Mouse (Mus musculus): ENCODE measurements around the gene Dapp1. TPM values are rescaled to one million over a fixed set of nuclear protein-coding genes. Genes with fewer than 3 reads are reported as not detected.
"Not testable (repeated sequence)": the region's sequence is repeated elsewhere in the genome, so short reads cannot be mapped to it uniquely, and the experiment has no call there.

The Dapp1 gene
- polyA plus RNA-seq, 2 experiments from 2014 or later: 74.5 to 78.4 TPM

GRCm38 (mm10) chr3:137952914-137953880, 28.1 kb downstream of the Dapp1 start:
- peak; percentile 66 for ATAC-seq

GRCm38 (mm10) chr3:137952225-137952913, 29.0 kb downstream of the Dapp1 start:
- ATAC-seq: peak; percentile 28

GRCm38 (mm10) chr3:137951819-137952218, 29.5 kb downstream of the Dapp1 start:
- no peak for ATAC-seq

- not testable (repeated sequence) for ATAC-seq
Observed at GRCm38 (mm10) chr3:137951302-137951701, 30.0 kb downstream of the Dapp1 start.

- ATAC-seq: no peak
Observed at GRCm38 (mm10) chr3:137950191-137950885, 31.0 kb downstream of the Dapp1 start.

GRCm38 (mm10) chr3:137947525-137947924, 33.8 kb downstream of the Dapp1 start:
- ATAC-seq: no peak

- no peak for ATAC-seq
Observed at GRCm38 (mm10) chr3:137946827-137947226, 34.5 kb downstream of the Dapp1 start.

GRCm38 (mm10) chr3:137943737-137944154, 37.6 kb downstream of the Dapp1 start:
- ATAC-seq: no peak

GRCm38 (mm10) chr3:137942098-137942622, 39.2 kb downstream of the Dapp1 start:
- ATAC-seq: no peak

- ATAC-seq: no peak
Observed at GRCm38 (mm10) chr3:137941555-137941954, 39.8 kb downstream of the Dapp1 start.

- ATAC-seq: no peak
Observed at GRCm38 (mm10) chr3:137940757-137941156, 40.6 kb downstream of the Dapp1 start.

GRCm38 (mm10) chr3:137938608-137939007, 42.7 kb downstream of the Dapp1 start:
- ATAC-seq: no peak

- ATAC-seq: no peak
Observed at GRCm38 (mm10) chr3:137936541-137936940, 44.8 kb downstream of the Dapp1 start.

- no peak for ATAC-seq
Observed at GRCm38 (mm10) chr3:137935570-137936525, 45.5 kb downstream of the Dapp1 start.

- peak; percentile 16 for ATAC-seq
Observed at GRCm38 (mm10) chr3:137933986-137934385, 47.4 kb downstream of the Dapp1 start.

- ATAC-seq: no peak
Observed at GRCm38 (mm10) chr3:137932748-137933147, 48.6 kb downstream of the Dapp1 start.

GRCm38 (mm10) chr3:137929940-137930339, 51.4 kb downstream of the Dapp1 start:
- ATAC-seq: no peak

GRCm38 (mm10) chr3:137927010-137927409, 54.3 kb downstream of the Dapp1 start:
- no peak for ATAC-seq

- ATAC-seq: no peak
Observed at GRCm38 (mm10) chr3:137920594-137920993, 60.8 kb downstream of the Dapp1 start.

GRCm38 (mm10) chr3:137919398-137919797, 61.9 kb downstream of the Dapp1 start:
- ATAC-seq: no peak

GRCm38 (mm10) chr3:137918932-137919311, 62.4 kb downstream of the Dapp1 start:
- ATAC-seq: peak; percentile 5

Measured in CD4-positive, CD25-positive, alpha-beta regulatory T cell, adult 4 months (primary cell).